Mouse (Mus musculus): ENCODE measurements at regions not wholly inside any gene's neighbourhood (a gene's known extent, or its start where the extent isn't known, plus 50 kb on each side); places are given as distances from the start of the nearest gene placed in this dataset.
A peak's percentile ranks its signal among the peaks of the same experiment; 100 is the strongest.

GRCm38 (mm10) chr3:63638572-63638971, 154.9 kb upstream of the Gm34302 start:
- no peak for DNase-seq (ENCODE audit: low spot score in 2 of 2)

- no peak for DNase-seq (ENCODE audit: low spot score in 2 of 2)
These were observed 154.2 kb upstream of the Gm34302 start for GRCm38 (mm10) chr3:63637913-63638312.

- no peak for DNase-seq (ENCODE audit: low spot score in 2 of 2)
These were observed 144.0 kb upstream of the Gm34302 start for GRCm38 (mm10) chr3:63627724-63628123.

- DNase-seq (ENCODE audit: low spot score in 2 of 2): no peak
These were observed 132.4 kb upstream of the Gm34302 start for GRCm38 (mm10) chr3:63616127-63616526.

- DNase-seq (ENCODE audit: low spot score in 2 of 2): no peak
These were observed 130.0 kb upstream of the Gm34302 start for GRCm38 (mm10) chr3:63613652-63614051.

- DNase-seq (ENCODE audit: low spot score in 2 of 2): no peak
These were observed 129.2 kb upstream of the Gm34302 start for GRCm38 (mm10) chr3:63612767-63613363.

GRCm38 (mm10) chr3:63610113-63610919, 126.6 kb upstream of the Gm34302 start:
- DNase-seq (ENCODE audit: low spot score in 2 of 2): no peak

GRCm38 (mm10) chr3:63609454-63610112, 125.9 kb upstream of the Gm34302 start:
- no peak for DNase-seq (ENCODE audit: low spot score in 2 of 2)

- no peak for DNase-seq (ENCODE audit: low spot score in 2 of 2)
These were observed 99.3 kb upstream of the Gm34302 start for GRCm38 (mm10) chr3:63582717-63583696.

GRCm38 (mm10) chr3:63582180-63582579, 98.5 kb upstream of the Gm34302 start:
- DNase-seq (ENCODE audit: low spot score in 2 of 2): no peak

- DNase-seq (ENCODE audit: low spot score in 2 of 2): peak; percentile 18 to 37
These were observed 87.1 kb upstream of the Gm34302 start for GRCm38 (mm10) chr3:63570607-63571353.

GRCm38 (mm10) chr3:63570082-63570481, 86.4 kb upstream of the Gm34302 start:
- DNase-seq (ENCODE audit: low spot score in 2 of 2): no peak

GRCm38 (mm10) chr3:63569004-63569596, 85.4 kb upstream of the Gm34302 start:
- no peak for DNase-seq (ENCODE audit: low spot score in 2 of 2)

GRCm38 (mm10) chr3:63567726-63568125, 84.0 kb upstream of the Gm34302 start:
- DNase-seq (ENCODE audit: low spot score in 2 of 2): no peak

GRCm38 (mm10) chr3:63563057-63563456, 79.4 kb upstream of the Gm34302 start:
- no peak for DNase-seq (ENCODE audit: low spot score in 2 of 2)

- no peak for DNase-seq (ENCODE audit: low spot score in 2 of 2)
These were observed 78.9 kb upstream of the Gm34302 start for GRCm38 (mm10) chr3:63562532-63562931.

GRCm38 (mm10) chr3:63560745-63561151, 77.1 kb upstream of the Gm34302 start:
- DNase-seq (ENCODE audit: low spot score in 2 of 2): no peak

GRCm38 (mm10) chr3:63556741-63557140, 73.1 kb upstream of the Gm34302 start:
- DNase-seq (ENCODE audit: low spot score in 2 of 2): no peak

GRCm38 (mm10) chr3:63554872-63555271, 71.2 kb upstream of the Gm34302 start:
- DNase-seq (ENCODE audit: low spot score in 2 of 2): no peak

GRCm38 (mm10) chr3:63553426-63553825, 69.7 kb upstream of the Gm34302 start:
- no peak for DNase-seq (ENCODE audit: low spot score in 2 of 2)
